Mouse (Mus musculus) myocyte (in vitro differentiated cells): ENCODE measurements at regions not wholly inside any gene's neighbourhood (a gene's known extent, or its start where the extent isn't known, plus 50 kb on each side); places are given as distances from the start of the nearest gene placed in this dataset.
A peak's percentile ranks its signal among the peaks of the same experiment; 100 is the strongest.

Source experiments
- H3K27me3 ChIP-seq: one replicate; pipeline ENCODE4 v1.6.1; 2011; ENCODE audit not compliant: control insufficient read depth, insufficient read depth, insufficient read length
- H3K36me3 ChIP-seq: one replicate; pipeline ENCODE4 v1.6.1; 2011; ENCODE audit not compliant: control insufficient read depth, insufficient read depth
- H3K4me2 ChIP-seq: one replicate; pipeline ENCODE4 v1.6.1; 2011; ENCODE audit warnings: low read depth, control low read depth
- H3K4me3 ChIP-seq: one replicate; pipeline ENCODE4 v1.5.1; 2011; ENCODE audit warnings: mild to moderate bottlenecking, control low read depth, moderate library complexity
- H3K79me2 ChIP-seq: one replicate; pipeline ENCODE4 v1.6.1; 2011; ENCODE audit not compliant: control insufficient read depth, insufficient read depth
- H3ac ChIP-seq: one replicate; pipeline ENCODE4 v1.6.1; 2011; ENCODE audit not compliant: control insufficient read depth, insufficient read length
- CEBPB ChIP-seq: IDR thresholded peaks from 2 replicates; pipeline ENCODE4 v1.6.1; 2011; ENCODE audit warnings: mild to moderate bottlenecking, moderate library complexity; ENCODE audit not compliant: poor library complexity, insufficient read depth, severe bottlenecking
- E2F4 ChIP-seq: IDR thresholded peaks from one replicate; pipeline ENCODE4 v1.6.1; 2011; ENCODE audit warnings: mild to moderate bottlenecking, control low read depth, moderate library complexity; ENCODE audit not compliant: insufficient read depth
- MAX ChIP-seq: IDR thresholded peaks from one replicate; pipeline ENCODE4 v1.6.1; 2011; ENCODE audit warnings: low read depth, mild to moderate bottlenecking, control low read depth
- MYOD1 ChIP-seq, 3 experiments: IDR thresholded peaks; one replicate each; pipeline ENCODE4 v1.6.1; 2011; ENCODE audit warnings: control low read depth in 2 of 3, low read depth in 2 of 3, mild to moderate bottlenecking in 2 of 3, moderate library complexity in 1 of 3; ENCODE audit not compliant: insufficient read length in 2 of 3, control insufficient read depth in 1 of 3
- MYOG ChIP-seq, 3 experiments: IDR thresholded peaks; one replicate each; pipeline ENCODE4 v1.6.1; 2011; ENCODE audit warnings: control low read depth in 2 of 3, low read depth in 2 of 3, mild to moderate bottlenecking in 2 of 3; ENCODE audit not compliant: insufficient read length in 2 of 3, control insufficient read depth in 1 of 3, insufficient read depth in 1 of 3
- POLR2A ChIP-seq: IDR thresholded peaks from one replicate; pipeline ENCODE4 v1.6.1; 2011; ENCODE audit warnings: low read depth, mild to moderate bottlenecking, control low read depth, moderate library complexity; ENCODE audit not compliant: insufficient read length
- POLR2AphosphoS2 ChIP-seq: IDR thresholded peaks from one replicate; pipeline ENCODE4 v1.6.1; 2011; ENCODE audit warnings: low read depth, control low read depth; ENCODE audit not compliant: insufficient read length
- REST ChIP-seq: IDR thresholded peaks from one replicate; pipeline ENCODE4 v1.6.1; 2011; ENCODE audit warnings: mild to moderate bottlenecking, control low read depth, moderate library complexity; ENCODE audit not compliant: insufficient read depth, insufficient read length
- SRF ChIP-seq: IDR thresholded peaks from one replicate; pipeline ENCODE4 v1.6.1; 2011; ENCODE audit warnings: low read depth; ENCODE audit not compliant: control insufficient read depth, insufficient read length
- TCF12 ChIP-seq: IDR thresholded peaks from one replicate; pipeline ENCODE4 v1.6.1; 2011; ENCODE audit warnings: mild to moderate bottlenecking, control low read depth; ENCODE audit not compliant: poor library complexity, insufficient read depth, severe bottlenecking
- TCF3 ChIP-seq: IDR thresholded peaks from one replicate; pipeline ENCODE4 v1.6.1; 2011; ENCODE audit warnings: low read depth, control low read depth; ENCODE audit not compliant: insufficient read length
- USF1 ChIP-seq: IDR thresholded peaks from one replicate; pipeline ENCODE4 v1.6.1; 2011; ENCODE audit warnings: low read depth, mild to moderate bottlenecking, control low read depth, moderate library complexity

GRCm38 (mm10) chr8:87189791-87190385 lies 282.5 kb downstream of the Cbln1 start:
- Histone ChIP-seq H3K4me2 (no peak overlapping the region), H3K79me2 (no peaks in the 10 kb centered on the region), H3K27me3 (no peaks in the 10 kb centered on the region), H3K36me3 (no peaks in the 10 kb centered on the region), H3ac (no peak overlapping the region), H3K4me3 (no peak overlapping the region)
- TF ChIP-seq REST: no peak
- no peak for TF ChIP-seq SRF
- TF ChIP-seq USF1: no peak
- no peak for TF ChIP-seq TCF3
- TF ChIP-seq CEBPB: no peak
- no peak for TF ChIP-seq POLR2A
- TF ChIP-seq E2F4: no peak
- TF ChIP-seq MYOD1 (IDR thresholded peaks at IDR 0.05; ENCODE audit: control insufficient read depth in 1 of 3, insufficient read length in 2 of 3, low read depth in 2 of 3): no peak
- no peak for TF ChIP-seq MYOG (IDR thresholded peaks at IDR 0.05; ENCODE audit: control insufficient read depth in 1 of 3, insufficient read depth in 1 of 3, insufficient read length in 2 of 3, low read depth in 2 of 3)
- TF ChIP-seq POLR2AphosphoS2: no peak
- no peak for TF ChIP-seq TCF12

DNA sequence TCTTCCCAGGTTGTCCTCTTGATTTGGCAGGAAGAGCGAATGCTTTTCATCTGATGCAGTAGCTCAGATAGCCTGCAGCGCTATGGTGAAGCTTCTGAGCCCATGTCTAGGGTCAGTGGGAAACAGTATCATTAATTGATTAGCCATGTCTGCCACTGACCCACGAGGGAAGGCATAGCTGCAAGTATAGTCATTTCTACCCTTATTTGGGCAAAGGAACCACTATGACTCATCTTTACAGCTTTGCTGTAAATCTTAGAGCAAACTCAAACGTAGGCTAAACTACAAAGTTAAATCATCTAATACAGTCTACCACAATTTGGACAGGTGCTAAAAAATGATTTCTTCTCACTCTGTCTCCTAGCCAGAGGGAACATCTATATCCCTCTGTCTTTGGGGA lies 289.5 kb downstream of the Cbln1 start:
- TF ChIP-seq POLR2A (no peak), SRF (peak; percentile 92), USF1 (no peak), MYOD1 (IDR thresholded peaks at IDR 0.05; ENCODE audit: control insufficient read depth in 1 of 3, insufficient read length in 2 of 3, low read depth in 2 of 3) (no peak)
- H3ac ChIP-seq: no peak overlapping the region
- H3K4me2 ChIP-seq: peak overlapping the region; percentile 66

DNA sequence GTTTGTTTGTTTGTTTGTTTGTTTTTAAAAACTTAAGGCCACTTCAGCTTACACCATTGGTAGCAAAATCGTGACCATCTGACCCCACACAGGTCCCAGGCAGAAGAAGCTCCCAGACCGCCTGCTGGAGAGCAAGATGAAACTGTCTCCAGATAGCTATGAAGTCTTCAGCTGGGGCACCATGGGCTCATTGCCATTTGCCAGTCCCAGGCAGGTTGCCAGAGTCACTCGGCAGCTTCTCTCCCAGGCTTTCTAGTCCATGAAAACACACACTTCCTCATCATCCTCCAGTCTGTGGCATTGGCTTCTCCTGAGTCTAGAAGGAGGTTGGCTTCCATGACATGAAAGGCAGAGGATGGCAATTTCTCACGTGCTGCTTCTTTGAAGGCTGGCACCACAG lies 293.5 kb upstream of the N4bp1 start:
- Histone ChIP-seq H3ac (no peak overlapping the region), H3K79me2 (no peaks in the 10 kb centered on the region), H3K4me3 (no peak overlapping the region), H3K27me3 (no peaks in the 10 kb centered on the region), H3K36me3 (no peaks in the 10 kb centered on the region), H3K4me2 (no peak overlapping the region)
- TF ChIP-seq TCF3: no peak
- no peak for TF ChIP-seq CEBPB
- no peak for TF ChIP-seq USF1
- TF ChIP-seq REST: no peak
- TF ChIP-seq POLR2AphosphoS2: no peak
- no peak for TF ChIP-seq MAX
- no peak for TF ChIP-seq POLR2A
- TF ChIP-seq SRF: no peak
- TF ChIP-seq MYOG (IDR thresholded peaks at IDR 0.05; ENCODE audit: control insufficient read depth in 1 of 3, insufficient read depth in 1 of 3, insufficient read length in 2 of 3, low read depth in 2 of 3): no peak
- no peak for TF ChIP-seq MYOD1 (IDR thresholded peaks at IDR 0.05; ENCODE audit: control insufficient read depth in 1 of 3, insufficient read length in 2 of 3, low read depth in 2 of 3)

More for the DNA sequence above, 289.5 kb downstream of the Cbln1 start:
- Histone ChIP-seq H3K27me3 (no peaks in the 10 kb centered on the region), H3K36me3 (no peaks in the 10 kb centered on the region), H3K4me3 (no peak overlapping the region), H3K79me2 (no peaks in the 10 kb centered on the region)

- H3K36me3 ChIP-seq: no peaks in the 10 kb centered on the region
- no peak overlapping the region for H3ac ChIP-seq
- no peaks in the 10 kb centered on the region for H3K27me3 ChIP-seq
- TF ChIP-seq SRF (no peak), USF1 (no peak), TCF12 (no peak)
- no peaks in the 10 kb centered on the region for H3K79me2 ChIP-seq
- H3K4me2 ChIP-seq: no peak overlapping the region
- no peak overlapping the region for H3K4me3 ChIP-seq
Observed at GRCm38 (mm10) chr8:87177620-87178019, 292.6 kb upstream of the N4bp1 start.

- Histone ChIP-seq H3K36me3 (no peaks in the 10 kb centered on the region), H3K27me3 (no peaks in the 10 kb centered on the region), H3ac (no peak overlapping the region), H3K4me2 (no peak overlapping the region), H3K79me2 (no peaks in the 10 kb centered on the region), H3K4me3 (no peak overlapping the region)
- TF ChIP-seq USF1 (no peak), MAX (no peak)
Observed at GRCm38 (mm10) chr8:87175097-87175496, 290.0 kb upstream of the N4bp1 start.

GRCm38 (mm10) chr8:87173720-87174119 lies 288.7 kb upstream of the N4bp1 start:
- no peak overlapping the region for H3K4me2 ChIP-seq
- TF ChIP-seq USF1: no peak
- no peak for TF ChIP-seq MYOG (IDR thresholded peaks at IDR 0.05; ENCODE audit: control insufficient read depth in 1 of 3, insufficient read depth in 1 of 3, insufficient read length in 2 of 3, low read depth in 2 of 3)
- TF ChIP-seq REST: no peak
- no peak for TF ChIP-seq POLR2A
- TF ChIP-seq TCF3: no peak
- TF ChIP-seq E2F4: no peak
- TF ChIP-seq TCF12: no peak
- no peaks in the 10 kb centered on the region for H3K79me2 ChIP-seq
- no peaks in the 10 kb centered on the region for H3K27me3 ChIP-seq
- H3K36me3 ChIP-seq: no peaks in the 10 kb centered on the region
- H3ac ChIP-seq: no peak overlapping the region
- H3K4me3 ChIP-seq: no peak overlapping the region
